Mouse (Mus musculus) neural tube, embryonic 10.5 days (tissue): Measurements from ENCODE around the gene Tmem87b.
A peak's percentile ranks its signal among the peaks of the same experiment; 100 is the strongest.

ENCODE experiments used
- DNase-seq: peaks from one replicate; pipeline ENCODE4 v3.0.0-alpha.2; 2017; ENCODE audit warnings: low spot score; ENCODE audit errors: extremely low spot score

Gene Tmem87b

GRCm38 (mm10) chr2:128817786-128818681 lies at the start of gene Tmem87b:
Gene Tmem87b, plus strand, starts transcription at chr2:128818118.
- peak; percentile 99 for DNase-seq

GRCm38 (mm10) chr2:128768545-128769247 lies 49.2 kb upstream of the Tmem87b start:
- DNase-seq: no peak

DNA sequence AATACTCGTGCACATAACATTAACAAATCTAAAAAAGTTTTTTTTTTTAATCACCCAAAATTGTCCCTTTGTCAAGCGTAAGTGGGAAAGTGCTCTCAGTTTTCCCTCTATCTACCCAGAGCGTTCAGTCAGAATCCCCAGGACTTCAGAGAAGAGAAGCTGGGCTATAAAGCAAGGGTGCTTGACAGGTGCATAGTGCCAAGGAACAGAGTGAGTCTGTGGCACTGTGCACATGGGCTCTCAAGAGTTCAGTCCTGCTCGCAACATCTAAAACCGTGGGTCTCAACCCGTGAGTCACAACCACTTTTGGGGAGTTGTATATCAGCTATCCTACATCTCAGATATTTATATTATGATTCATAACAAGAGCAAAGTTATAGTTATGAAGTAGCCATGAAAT lies 47.4 kb upstream of the Tmem87b start:
- DNase-seq: no peak

DNA sequence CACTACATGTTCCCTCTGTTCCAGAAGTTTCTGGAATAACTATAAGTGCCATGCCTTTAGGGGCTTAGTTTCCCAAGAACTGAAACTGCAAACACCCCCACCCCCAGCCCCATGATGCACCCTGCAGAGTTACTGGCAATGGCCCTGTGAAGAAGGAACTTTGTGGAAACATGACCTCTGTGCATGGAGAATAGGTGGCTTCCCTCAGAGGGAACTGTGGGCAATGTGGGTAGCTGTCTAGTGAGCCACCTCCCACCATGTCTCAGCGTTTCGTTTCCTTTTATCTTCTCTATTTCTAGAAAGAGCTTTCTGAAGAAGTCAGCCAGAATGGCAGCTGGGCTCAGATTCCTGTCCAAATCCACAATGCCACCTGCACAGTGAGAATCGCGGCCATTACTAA lies 46.9 kb upstream of the Tmem87b start:
- DNase-seq: no peak

DNA sequence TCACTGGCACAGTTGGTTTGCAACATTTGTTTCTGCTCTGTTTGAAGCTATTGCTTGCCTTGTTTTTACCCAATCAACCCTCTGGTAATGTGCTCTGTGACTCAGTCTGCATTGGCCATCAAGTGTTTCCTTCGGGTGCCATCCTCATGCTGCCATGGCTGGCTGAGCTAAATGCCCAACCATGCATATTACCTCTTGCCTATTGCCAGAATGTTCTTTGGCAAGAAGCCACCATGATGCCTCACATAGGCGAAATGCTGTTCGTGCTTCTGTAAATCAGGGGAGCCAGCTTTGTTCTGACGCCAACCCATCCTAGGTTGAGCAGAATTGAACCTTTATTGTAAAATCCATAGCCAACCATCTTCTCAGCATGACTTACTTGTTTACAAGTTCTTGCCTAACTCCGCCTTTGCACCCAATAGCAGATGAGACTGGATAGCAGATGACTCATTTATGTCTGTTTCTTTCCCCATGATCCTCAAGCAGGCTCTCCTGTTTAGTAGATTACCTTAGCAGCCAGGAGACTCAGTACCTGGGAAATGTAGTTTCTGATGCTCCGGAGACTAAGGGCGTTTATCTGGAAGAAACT lies 46.1 kb upstream of the Tmem87b start:
- DNase-seq: no peak

GRCm38 (mm10) chr2:128782231-128782630 lies 35.7 kb upstream of the Tmem87b start:
- no peak for DNase-seq

GRCm38 (mm10) chr2:128783660-128784345 lies 34.1 kb upstream of the Tmem87b start:
- no peak for DNase-seq

GRCm38 (mm10) chr2:128784814-128785213 lies 33.1 kb upstream of the Tmem87b start:
- DNase-seq: no peak

GRCm38 (mm10) chr2:128786341-128786740 lies 31.6 kb upstream of the Tmem87b start:
- no peak for DNase-seq

- no peak for DNase-seq
Observed at GRCm38 (mm10) chr2:128786795-128787194, 31.1 kb upstream of the Tmem87b start.

- no peak for DNase-seq
Observed at GRCm38 (mm10) chr2:128787805-128788204, 30.1 kb upstream of the Tmem87b start.

- DNase-seq: no peak
Observed at GRCm38 (mm10) chr2:128790875-128791614, 26.9 kb upstream of the Tmem87b start.

DNA sequence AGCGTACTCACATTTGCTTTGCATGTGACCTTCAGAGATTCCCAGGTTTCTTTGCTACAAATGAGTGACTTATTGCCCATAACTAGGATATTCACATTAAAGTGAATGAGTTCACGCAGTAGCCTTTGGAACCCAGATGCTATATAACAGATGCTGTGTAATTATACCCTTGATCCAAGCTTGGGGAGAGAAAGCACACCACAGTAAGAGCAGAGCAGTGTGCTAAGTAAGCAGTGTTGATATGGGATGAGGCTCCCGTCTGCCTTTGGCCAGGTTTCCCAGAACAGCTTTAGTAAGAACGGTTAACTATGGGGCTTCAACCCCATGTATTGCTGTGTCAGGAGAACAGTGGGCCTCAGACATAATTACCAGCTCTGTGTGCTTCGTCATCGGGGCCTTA lies 24.0 kb upstream of the Tmem87b start:
- DNase-seq: no peak

DNA sequence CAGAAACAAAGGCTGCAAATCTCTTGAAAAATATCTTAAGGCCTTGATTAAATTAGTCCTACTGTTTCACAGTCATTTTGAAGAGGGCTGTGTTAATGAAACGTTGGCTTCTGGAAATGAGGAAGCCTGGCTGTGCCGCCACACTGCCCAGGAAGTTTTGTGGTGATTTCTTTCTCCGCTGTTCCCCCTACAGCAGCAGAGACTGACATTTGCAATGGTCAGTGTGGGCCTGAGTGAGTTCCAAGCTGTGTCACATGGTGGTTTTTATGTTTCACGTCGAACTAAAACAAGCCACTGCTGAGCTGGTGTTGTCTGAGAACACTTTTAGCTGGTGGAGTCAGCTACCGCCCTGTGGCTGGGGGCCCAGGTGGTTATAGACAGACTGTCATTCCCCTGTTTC lies 21.5 kb upstream of the Tmem87b start:
- DNase-seq: no peak

DNA sequence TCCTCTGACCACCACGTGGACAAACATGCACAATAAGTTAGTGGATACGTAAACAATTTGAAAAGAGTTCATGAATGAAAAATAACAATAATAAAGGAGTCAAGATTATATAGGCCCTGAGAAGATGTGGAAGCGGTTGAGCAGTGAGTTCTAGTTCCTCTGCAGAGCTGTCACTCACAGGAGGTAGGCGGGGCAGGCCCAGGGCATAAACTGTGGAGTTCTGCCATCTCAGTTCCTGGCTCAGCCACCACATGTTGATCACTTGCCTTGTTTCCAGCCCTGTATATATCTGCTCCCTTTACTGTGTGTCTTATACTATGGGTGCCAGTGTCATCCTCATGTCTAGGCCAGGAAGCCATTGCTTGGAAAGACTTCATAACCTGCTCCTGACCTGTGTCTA lies 14.5 kb upstream of the Tmem87b start:
- no peak for DNase-seq

DNA sequence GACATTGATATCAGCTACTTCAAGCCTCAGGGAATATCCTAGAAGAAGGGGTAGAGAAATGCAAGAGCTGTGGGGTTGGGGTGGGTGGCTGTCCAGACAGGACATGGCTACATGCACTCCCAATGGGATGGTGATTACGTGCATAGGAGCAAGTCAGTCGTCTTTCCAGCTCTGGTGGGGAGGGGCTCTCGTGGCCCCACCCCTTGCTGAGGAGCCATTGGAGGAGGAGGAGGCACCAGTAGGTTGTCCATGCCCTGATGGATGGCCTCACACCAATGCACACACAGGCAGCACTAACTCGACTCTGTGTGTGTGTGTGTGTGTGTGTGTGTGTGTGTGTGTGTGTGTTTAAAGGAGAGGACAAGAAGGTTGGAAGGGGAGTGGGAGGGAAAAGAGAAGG lies 12.6 kb upstream of the Tmem87b start:
- no peak for DNase-seq

DNA sequence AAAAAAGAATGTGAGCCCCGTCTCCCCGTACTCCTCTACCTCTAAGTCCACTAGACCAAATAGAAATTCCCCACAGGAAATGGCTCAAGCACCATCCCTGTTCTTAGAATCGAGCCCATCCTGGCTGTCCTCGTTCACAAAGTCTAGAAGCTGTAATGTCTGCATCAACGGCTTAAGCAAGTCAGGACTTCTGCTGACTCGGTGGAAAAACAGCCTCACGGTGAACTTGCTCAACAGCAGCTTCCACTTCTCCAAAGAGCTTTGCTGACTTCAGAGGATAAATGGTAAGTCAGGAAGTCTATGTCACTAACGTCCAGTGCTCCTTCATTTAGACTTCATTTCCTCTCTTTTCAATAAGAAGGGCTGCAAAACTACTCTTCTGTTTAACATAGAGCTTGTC lies 11.4 kb upstream of the Tmem87b start:
- DNase-seq: no peak

DNA sequence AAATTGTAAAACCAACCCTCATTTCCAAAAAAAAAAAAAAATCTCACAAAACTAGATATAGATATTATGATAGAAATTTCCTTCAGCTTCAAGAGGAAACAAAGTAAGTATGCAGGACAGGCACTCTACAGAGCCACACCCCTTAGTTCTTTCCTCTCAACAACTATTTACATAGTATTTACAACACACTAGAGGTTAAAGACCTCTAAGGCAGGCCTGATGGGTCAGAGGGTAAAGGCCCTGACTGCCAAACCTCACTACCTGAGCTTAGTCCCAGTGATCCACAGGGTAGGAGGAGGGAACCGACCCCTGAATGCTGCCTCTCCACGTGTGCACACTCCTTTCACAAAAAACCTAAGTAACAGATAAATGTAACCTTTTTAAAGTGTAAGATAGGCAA lies 5.2 kb upstream of the Tmem87b start:
- no peak for DNase-seq

- no peak for DNase-seq
Observed at GRCm38 (mm10) chr2:128816311-128816710, 1.6 kb upstream of the Tmem87b start.

- no peak for DNase-seq
Observed at GRCm38 (mm10) chr2:128816916-128817315, 1.0 kb upstream of the Tmem87b start.

GRCm38 (mm10) chr2:128817387-128817785 lies 532 bp upstream of the Tmem87b start:
- no peak for DNase-seq
